Mouse (Mus musculus) hindbrain, embryonic 15.5 days (tissue): ENCODE measurements around the gene Larp7. TPM values are rescaled to one million over a fixed set of nuclear protein-coding genes. Genes with fewer than 3 reads are reported as not detected.

ENCODE experiments used
- ATAC-seq: fragments of 200-750 bp; cut with Nextera tagmentation; 2 replicates; pipeline ENCODE4 v1.8.0; 2017; ENCODE audit warnings: low read depth, moderate number of reproducible peaks, moderate TSS enrichment; ENCODE audit not compliant: low FRiP score
- H3K27ac ChIP-seq: fragments of 300-500 bp; sonication (generic); replicated peaks from 2 replicates; pipeline ENCODE4 v1.5.1; 2015; ENCODE audit warnings: mild to moderate bottlenecking, inconsistent platforms
- H3K27me3 ChIP-seq: fragments of 300-500 bp; sonication (generic); 2 replicates; pipeline ENCODE4 v1.6.1; 2015; ENCODE audit warnings: control low read depth, inconsistent platforms
- H3K36me3 ChIP-seq: fragments of 300-500 bp; sonication (generic); 2 replicates; pipeline ENCODE4 v1.6.1; 2015; ENCODE audit warnings: control low read depth, inconsistent platforms
- H3K4me1 ChIP-seq: fragments of 300-500 bp; sonication (generic); replicated peaks from 2 replicates; pipeline ENCODE4 v1.6.1; 2015; ENCODE audit warnings: control low read depth, inconsistent platforms
- H3K4me2 ChIP-seq: fragments of 300-500 bp; sonication (generic); 2 replicates; pipeline ENCODE4 v1.6.1; 2015; ENCODE audit warnings: moderate library complexity, mild to moderate bottlenecking, inconsistent platforms
- H3K4me3 ChIP-seq: fragments of 300-500 bp; sonication (generic); 2 replicates; pipeline ENCODE4 v1.5.1; 2015; ENCODE audit warnings: mild to moderate bottlenecking, inconsistent platforms
- H3K9ac ChIP-seq: fragments of 300-500 bp; sonication (generic); 2 replicates; pipeline ENCODE4 v1.6.1; 2015; ENCODE audit warnings: inconsistent platforms
- H3K9me3 ChIP-seq: fragments of 300-500 bp; sonication (generic); 2 replicates; pipeline ENCODE4 v1.6.1; 2016; ENCODE audit warnings: control low read depth, inconsistent platforms
- WGBS: fragments of 180-500 bp; shearing (Covaris S2); methylation state at CpG from one replicate; pipeline ENCODE4 v1.1.7; 2015; 5-methylcytosine and 5-hydroxymethylcytosine counted together
- polyA plus RNA-seq: library from polyadenylated mRNA; unstranded; fragments of >200 nt; fragmentation: Nextera tagmentation; extraction: Ambion mirVana; gene quantifications from 2 replicates; pipeline ENCODE4 v1.2.1, GENCODE M21; 2015

Larp7 gene
- 27.5 and 31.7 TPM in 2 replicates for polyA plus RNA-seq

DNA sequence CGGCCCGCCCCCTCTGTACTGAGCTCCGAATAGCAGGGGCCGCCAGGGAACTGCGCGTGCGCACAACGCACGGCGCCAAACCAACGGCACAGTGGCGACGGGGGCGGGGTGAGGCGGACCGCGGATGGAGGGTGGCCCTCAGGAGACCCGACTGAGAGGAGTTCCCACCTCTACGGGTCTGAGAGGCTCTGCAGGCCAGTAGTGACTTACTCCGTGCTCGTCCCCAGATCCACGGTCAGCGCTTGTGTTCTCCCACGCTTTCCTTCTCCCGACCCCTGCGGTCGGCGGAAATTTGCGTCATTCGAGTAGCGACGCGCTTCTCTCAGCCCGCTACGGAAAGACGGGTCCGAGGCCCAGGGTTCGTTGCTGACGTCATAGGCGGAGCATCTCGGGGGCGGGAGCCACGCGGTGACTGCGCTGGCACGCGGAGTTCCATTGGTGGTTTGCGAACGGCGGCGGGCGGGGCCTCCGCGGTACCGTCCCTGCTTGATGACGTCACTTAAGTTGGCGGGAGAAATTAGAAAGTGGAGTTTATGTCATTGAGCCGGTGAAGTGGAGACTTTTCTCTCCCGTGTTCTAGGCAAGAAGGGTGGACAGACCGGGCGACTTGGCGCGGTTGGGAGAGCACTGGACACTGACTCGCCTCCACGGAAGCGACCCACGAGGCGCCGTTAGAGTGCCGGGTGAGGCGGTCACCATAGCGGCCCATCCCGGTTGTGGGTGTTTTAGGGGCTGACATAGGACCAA lies at the start of gene Larp7, which contains the start of gene Zgrf1:
TSS of gene Larp7 (minus strand) at position 377 of the 747 bp plus-strand sequence.
TSS of gene Zgrf1 (plus strand) at position 517 of the 747 bp plus-strand sequence.
- Histone ChIP-seq H3K27me3 (no peaks in the 10 kb centered on the region), H3K27ac (peak within 1 kb of the TSS; percentile 97), H3K4me1 (peaks cover 17% of the 10 kb centered on the region), H3K4me3 (peak within 1 kb of the TSS; percentile 76), H3K9me3 (no peaks in the 10 kb centered on the region), H3K4me2 (peak within 1 kb of the TSS; percentile 76), H3K36me3 (no peaks in the 10 kb centered on the region), H3K9ac (peak within 1 kb of the TSS; percentile 73)
- under 1% methylated on average over 73 of the region's 73 CpGs for WGBS
- peak; percentile 99 for ATAC-seq

DNA sequence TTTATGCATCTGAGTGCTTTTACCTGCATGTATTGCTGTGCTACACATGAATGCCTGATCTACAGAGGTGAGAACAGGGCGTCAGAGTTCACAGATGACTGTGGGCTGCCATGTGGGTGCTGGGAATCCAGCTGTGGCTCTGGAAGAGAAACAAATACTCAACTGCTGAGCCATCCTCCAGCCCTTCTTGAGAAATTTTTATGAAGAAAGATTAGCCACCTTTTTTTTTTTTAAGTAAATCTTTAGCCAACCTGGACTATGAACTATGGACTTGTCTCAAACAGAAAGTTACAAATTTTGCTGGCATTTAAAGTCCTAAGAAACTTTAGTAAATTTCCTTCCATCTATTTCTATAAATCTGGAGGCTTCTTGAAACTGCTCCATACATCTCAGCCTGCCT lies 44.0 kb upstream of the Larp7 start:
- ATAC-seq, result no peak
- Histone ChIP-seq H3K4me2 (no peak overlapping the region), H3K27ac (no peak overlapping the region), H3K36me3 (no peaks in the 10 kb centered on the region), H3K9ac (no peak overlapping the region), H3K9me3 (no peaks in the 10 kb centered on the region), H3K4me1 (no peaks in the 10 kb centered on the region), H3K4me3 (no peak overlapping the region), H3K27me3 (no peaks in the 10 kb centered on the region)
- 86% methylated on average over 1 of the region's 1 CpGs for WGBS

DNA sequence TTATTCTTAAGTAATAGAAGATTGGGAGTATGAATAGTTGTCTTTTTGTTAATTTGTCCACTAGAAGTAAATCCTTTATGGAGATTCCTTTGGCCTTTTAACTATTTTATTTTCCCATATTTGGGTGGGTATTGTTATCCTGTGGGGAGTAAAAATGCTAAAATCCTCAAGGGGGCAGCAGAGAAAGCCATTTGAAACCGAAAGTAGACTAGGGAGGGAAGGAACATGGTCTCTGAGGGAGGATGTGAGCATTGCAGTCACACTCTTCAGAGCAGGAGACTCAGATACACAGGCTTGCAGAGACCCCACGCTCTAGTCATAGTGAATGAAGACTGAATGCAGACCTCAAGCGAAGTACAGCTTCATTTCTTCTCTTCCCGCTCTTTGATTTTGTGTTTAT lies 19.4 kb upstream of the Larp7 start:
- Histone ChIP-seq H3K9ac (no peak overlapping the region), H3K9me3 (no peaks in the 10 kb centered on the region), H3K4me2 (no peak overlapping the region), H3K27me3 (no peaks in the 10 kb centered on the region), H3K36me3 (no peaks in the 10 kb centered on the region), H3K4me1 (no peaks in the 10 kb centered on the region), H3K4me3 (no peak overlapping the region), H3K27ac (no peak overlapping the region)
- 67% methylated on average over 4 of the region's 4 CpGs for WGBS
- ATAC-seq, result no peak

DNA sequence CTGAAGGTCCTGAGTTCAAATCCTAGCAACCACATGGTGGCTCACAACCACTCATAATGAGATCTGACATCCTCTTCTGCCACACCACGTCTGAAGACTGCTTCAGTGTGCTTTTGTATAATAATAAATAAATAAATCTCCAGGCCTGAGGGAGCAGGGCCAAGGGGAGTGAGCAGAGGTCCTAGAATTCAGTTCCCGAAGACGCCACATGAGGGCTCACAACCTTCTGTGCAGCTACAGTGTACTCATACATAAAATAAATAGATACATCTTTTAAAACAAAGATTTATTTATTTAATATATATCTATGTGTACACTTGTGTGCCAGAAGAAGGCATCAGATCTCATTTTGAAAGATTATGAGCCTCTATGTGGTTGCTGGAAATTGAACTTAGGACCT lies 12.0 kb upstream of the Larp7 start:
- Histone ChIP-seq H3K9ac (no peak overlapping the region), H3K4me2 (no peak overlapping the region), H3K4me1 (no peaks in the 10 kb centered on the region), H3K27ac (no peak overlapping the region), H3K9me3 (no peaks in the 10 kb centered on the region), H3K27me3 (no peaks in the 10 kb centered on the region), H3K36me3 (no peaks in the 10 kb centered on the region), H3K4me3 (no peak overlapping the region)
- no peak for ATAC-seq
- 63% methylated on average over 3 of the region's 3 CpGs for WGBS

DNA sequence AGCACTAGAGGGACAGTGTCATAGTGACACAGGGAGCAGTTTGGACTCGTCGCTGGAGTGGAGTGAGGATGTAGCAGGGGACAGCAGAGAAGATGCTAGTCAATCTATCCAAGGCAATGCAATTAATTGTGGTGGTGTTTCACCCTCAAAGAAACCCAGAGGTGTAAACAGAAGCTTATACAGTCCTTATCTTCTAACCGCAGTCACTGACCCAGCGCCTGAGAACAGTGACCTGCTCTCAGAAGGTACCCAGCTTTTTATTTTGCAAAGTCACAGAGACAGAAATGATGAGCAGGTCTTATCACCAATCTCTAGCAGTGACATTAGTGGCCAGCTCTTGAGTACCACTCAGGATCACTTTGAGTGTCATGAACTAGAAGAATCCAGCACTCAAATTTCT lies 9.8 kb upstream of the Larp7 start:
- Histone ChIP-seq H3K4me2 (no peak overlapping the region), H3K9me3 (no peaks in the 10 kb centered on the region), H3K9ac (no peak overlapping the region), H3K4me3 (no peak overlapping the region), H3K27ac (no peak overlapping the region), H3K4me1 (no peaks in the 10 kb centered on the region), H3K36me3 (no peaks in the 10 kb centered on the region), H3K27me3 (no peaks in the 10 kb centered on the region)
- ATAC-seq, result no peak
- WGBS, result 95% methylated on average over 4 of the region's 4 CpGs

DNA sequence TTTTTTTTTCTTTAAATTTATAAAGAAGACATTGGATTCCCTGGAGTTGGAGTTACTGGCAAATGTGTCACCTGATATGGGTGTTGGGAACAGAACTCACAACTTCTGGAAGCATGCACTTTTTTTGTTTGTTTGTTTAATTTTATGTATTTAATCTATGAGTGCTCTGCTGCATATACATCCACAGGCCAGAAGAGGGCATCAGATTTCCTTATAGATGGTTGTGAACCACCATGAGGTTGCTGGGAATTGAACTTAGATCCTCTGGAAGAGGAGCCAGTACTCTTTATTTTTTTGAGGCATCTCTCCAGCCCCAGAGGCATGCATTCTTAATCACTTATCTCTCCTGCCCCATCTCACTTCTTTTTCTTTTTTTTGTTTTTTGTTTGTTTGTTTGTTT lies 5.1 kb upstream of the Larp7 start:
- Histone ChIP-seq H3K9ac (no peak overlapping the region), H3K27ac (no peak overlapping the region)
- ATAC-seq, result no peak

DNA sequence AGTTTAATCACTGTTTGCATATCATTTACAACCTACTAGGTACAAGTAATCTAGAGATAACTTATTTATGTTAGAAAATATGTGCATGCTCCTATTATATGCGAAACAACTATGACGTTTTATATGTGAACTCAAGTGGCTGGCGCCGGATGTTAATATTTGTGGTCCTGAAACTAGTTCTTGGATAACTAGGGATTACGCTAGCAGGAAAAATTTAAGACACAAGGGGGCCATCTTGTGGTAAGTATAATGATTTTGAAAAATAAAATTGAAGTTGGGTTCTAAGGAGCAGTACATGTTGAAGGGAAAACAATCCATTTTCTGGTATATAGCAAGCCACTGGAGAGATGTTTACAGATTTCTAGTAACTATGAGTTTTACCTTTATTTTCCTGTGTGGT lies 1.6 kb upstream of the Larp7 start:
- Histone ChIP-seq H3K9me3 (no peaks in the 10 kb centered on the region), H3K9ac (0 out of 2 replicates have a peak overlapping the region, but pooled peaks have one; percentile 10), H3K27me3 (no peaks in the 10 kb centered on the region), H3K4me2 (peak overlapping the region; percentile 66; the same call in 1 of the 2 replicates), H3K4me3 (no peak overlapping the region), H3K4me1 (peaks cover 17% of the 10 kb centered on the region), H3K27ac (no peak overlapping the region), H3K36me3 (no peaks in the 10 kb centered on the region)
- 65% methylated on average over 5 of the region's 5 CpGs for WGBS
- no peak for ATAC-seq

More for the DNA sequence above, 5.1 kb upstream of the Larp7 start:
- Histone ChIP-seq H3K4me3 (no peak overlapping the region), H3K27me3 (no peaks in the 10 kb centered on the region), H3K4me1 (peaks cover 13% of the 10 kb centered on the region), H3K4me2 (no peak overlapping the region), H3K36me3 (no peaks in the 10 kb centered on the region), H3K9me3 (no peaks in the 10 kb centered on the region)

DNA sequence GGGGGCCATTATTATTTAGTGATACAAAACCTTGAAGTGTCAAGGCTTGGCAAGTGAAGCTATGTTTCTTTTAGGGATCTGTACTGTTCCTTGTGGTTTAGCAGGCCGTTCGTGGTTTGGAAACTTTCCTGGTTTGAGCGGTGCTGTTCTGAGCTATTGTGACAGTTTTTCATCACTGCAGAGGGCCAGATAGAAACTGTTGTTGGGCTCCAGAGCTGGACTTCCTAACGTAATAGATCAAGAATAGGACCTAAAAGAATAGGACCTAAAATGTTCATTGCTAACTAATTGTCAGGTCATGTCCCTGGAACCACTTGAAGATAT lies 533 bp upstream of the Larp7 start:
- H3K9ac ChIP-seq, result peak overlapping the region; percentile 22
- peak overlapping the region; percentile 76 for H3K4me3 ChIP-seq
- H3K27me3 ChIP-seq, result no peaks in the 10 kb centered on the region
- peaks cover 17% of the 10 kb centered on the region for H3K4me1 ChIP-seq
- no peaks in the 10 kb centered on the region for H3K9me3 ChIP-seq
- no peak overlapping the region for H3K27ac ChIP-seq
- no peak for ATAC-seq
- 2% methylated on average over 4 of the region's 4 CpGs for WGBS
- no peaks in the 10 kb centered on the region for H3K36me3 ChIP-seq
- peak overlapping the region; percentile 66 for H3K4me2 ChIP-seq

DNA sequence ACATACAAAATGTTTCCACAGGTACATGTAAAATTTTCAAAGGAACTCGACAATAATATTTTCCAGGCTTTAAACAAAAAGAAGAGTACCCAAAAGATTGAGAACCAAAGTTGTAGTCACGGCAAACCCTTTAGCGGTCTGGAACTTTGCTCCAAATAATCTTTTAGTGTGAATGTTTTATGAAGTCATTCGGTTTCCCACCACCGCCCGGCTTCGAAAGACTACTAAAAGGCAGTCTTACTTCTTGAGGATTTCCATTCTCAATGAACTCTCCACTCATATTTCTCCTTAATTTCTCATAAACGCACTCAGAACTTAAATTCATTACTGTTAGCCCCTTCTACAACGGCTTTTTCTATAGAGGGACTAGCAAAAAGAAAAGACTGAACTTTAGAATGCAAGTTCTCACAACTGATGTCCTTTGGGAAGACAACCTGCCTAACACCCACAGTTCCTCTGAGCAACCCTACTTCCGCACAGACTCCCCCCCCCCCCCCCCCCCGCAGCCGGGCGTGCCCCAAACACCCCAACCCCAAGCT lies 646 bp downstream of the Larp7 start:
- Histone ChIP-seq H3K27me3 (no peaks in the 10 kb centered on the region), H3K9me3 (no peaks in the 10 kb centered on the region), H3K27ac (peak overlapping the region; percentile 97), H3K36me3 (no peaks in the 10 kb centered on the region), H3K4me1 (peaks cover 17% of the 10 kb centered on the region), H3K4me3 (peak overlapping the region; percentile 76), H3K4me2 (peak overlapping the region; percentile 76), H3K9ac (peak overlapping the region; percentile 73; the same call in 1 of the 2 replicates)
- ATAC-seq, result no peak
- WGBS, result 7% methylated on average over 11 of the region's 13 CpGs

DNA sequence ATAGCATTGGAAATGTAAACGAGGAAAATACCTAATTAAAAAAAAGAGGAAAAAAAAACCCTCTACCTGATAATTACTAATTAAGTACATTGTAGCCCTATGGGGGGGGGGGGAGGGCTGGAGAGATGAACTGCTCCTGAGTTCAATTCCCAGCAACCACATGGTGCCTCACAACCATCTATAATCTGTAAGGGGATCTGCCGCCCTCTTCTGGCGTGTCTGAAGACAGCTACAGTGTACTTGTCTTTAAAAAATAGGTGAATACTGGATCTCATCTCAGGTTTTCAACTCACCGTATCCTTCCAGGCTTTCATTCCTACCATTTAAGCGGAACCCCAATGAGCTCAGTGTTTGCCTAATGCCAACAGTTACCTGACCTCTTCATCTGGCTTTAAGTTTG lies 5.3 kb downstream of the Larp7 start:
- Histone ChIP-seq H3K36me3 (peaks cover 22% of the 10 kb centered on the region), H3K9ac (no peak overlapping the region), H3K4me2 (no peak overlapping the region), H3K27me3 (no peaks in the 10 kb centered on the region), H3K27ac (no peak overlapping the region), H3K4me1 (peaks cover 4% of the 10 kb centered on the region), H3K4me3 (no peak overlapping the region), H3K9me3 (no peaks in the 10 kb centered on the region)
- no peak for ATAC-seq
- WGBS, result 28% methylated on average over 5 of the region's 5 CpGs

DNA sequence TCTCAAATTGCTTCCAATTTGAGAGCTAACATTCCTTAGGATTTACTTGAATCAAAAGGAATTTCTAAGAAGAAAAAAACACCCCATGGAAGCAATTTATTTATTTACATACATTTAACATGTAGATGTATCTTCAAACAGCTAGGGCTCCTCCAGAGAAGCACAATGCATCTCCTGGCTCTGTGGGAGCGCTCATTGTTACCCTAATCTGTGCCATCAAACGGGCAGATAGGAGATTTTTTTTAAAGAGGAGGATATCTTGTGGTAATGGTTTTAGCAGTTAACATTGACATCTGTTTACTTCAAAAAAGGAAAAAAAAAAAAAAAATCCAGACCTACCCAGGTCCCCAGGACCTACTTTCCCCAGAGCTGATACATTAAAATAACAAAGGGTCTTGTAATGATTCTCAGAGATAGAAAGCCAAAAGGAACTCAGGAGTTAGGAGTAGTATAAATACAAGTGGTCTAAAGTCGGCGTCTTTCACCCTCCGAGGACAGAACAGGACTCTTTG lies 8.5 kb downstream of the Larp7 start:
- no peaks in the 10 kb centered on the region for H3K9me3 ChIP-seq
- no peaks in the 10 kb centered on the region for H3K27me3 ChIP-seq
- H3K4me1 ChIP-seq, result no peaks in the 10 kb centered on the region
- no peak overlapping the region for H3K27ac ChIP-seq
- peaks cover 22% of the 10 kb centered on the region for H3K36me3 ChIP-seq
- WGBS, result 25% methylated on average over 5 of the region's 5 CpGs
- no peak overlapping the region for H3K4me3 ChIP-seq
- no peak overlapping the region for H3K9ac ChIP-seq
- no peak overlapping the region for H3K4me2 ChIP-seq
- ATAC-seq, result no peak

DNA sequence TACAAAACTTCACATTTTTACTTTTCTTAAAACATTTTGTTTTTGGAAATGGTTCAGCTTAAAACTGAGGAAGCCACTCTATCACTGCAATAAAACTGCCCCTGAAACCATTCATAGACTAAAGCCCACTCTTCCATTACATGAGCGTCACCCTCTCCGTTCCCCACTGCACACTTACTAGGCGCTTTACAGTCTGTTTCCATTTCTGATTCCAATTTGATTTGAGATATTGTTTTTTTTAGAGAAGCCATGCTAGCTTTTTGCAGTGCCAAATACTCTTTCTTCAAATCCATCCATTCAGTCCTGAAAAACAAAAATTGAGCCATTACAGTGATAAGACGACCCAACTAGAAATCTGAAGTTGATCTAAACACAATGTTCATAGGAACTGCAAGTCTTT lies 9.2 kb downstream of the Larp7 start:
- WGBS, result 79% methylated on average over 4 of the region's 4 CpGs

More for the DNA sequence above, 9.2 kb downstream of the Larp7 start:
- Histone ChIP-seq H3K4me2 (no peak overlapping the region), H3K36me3 (peaks cover 22% of the 10 kb centered on the region), H3K27ac (no peak overlapping the region), H3K4me1 (no peaks in the 10 kb centered on the region), H3K4me3 (no peak overlapping the region), H3K27me3 (no peaks in the 10 kb centered on the region), H3K9me3 (no peaks in the 10 kb centered on the region), H3K9ac (no peak overlapping the region)
- no peak for ATAC-seq
